Mouse (Mus musculus) neural tube, embryonic 15.5 days (tissue): ENCODE data around the gene Fam222a. TPM values are rescaled to one million over a fixed set of nuclear protein-coding genes. Genes with fewer than 3 reads are reported as not detected.

Experiments
- polyA plus RNA-seq: library from polyadenylated mRNA; unstranded; fragments of >200 nt; fragmentation: Nextera tagmentation; extraction: Ambion mirVana; gene quantifications from 2 replicates; pipeline ENCODE4 v1.2.1, GENCODE M21; 2015

Gene Fam222a
- polyA plus RNA-seq, 1 experiment from 2014 or later, result 4.7 TPM

Other genes with a start within 250 kb of the Fam222a start
- gene Kctd10, start 187.5 kb upstream of the Fam222a start, polyA plus RNA-seq, result 50.5 and 63.8 TPM in 2 replicates
- gene Ube3b, start 187.4 kb upstream of the Fam222a start, polyA plus RNA-seq, result 35.5 and 39.5 TPM in 2 replicates
- 36.1 and 37.4 TPM in 2 replicates for gene Mmab, start 124.0 kb upstream of the Fam222a start, polyA plus RNA-seq
- 70.2 and 78.1 TPM in 2 replicates for gene Mvk, start 123.7 kb upstream of the Fam222a start, polyA plus RNA-seq
- gene Trpv4, start 90.4 kb downstream of the Fam222a start, polyA plus RNA-seq, result 1.4 and 1.6 TPM in 2 replicates
- 39.2 and 69.0 TPM in 2 replicates for gene Gltp, start 123.0 kb downstream of the Fam222a start, polyA plus RNA-seq
- gene Tchp, start 139.7 kb downstream of the Fam222a start, polyA plus RNA-seq, result 14.1 and 15.6 TPM in 2 replicates
- 30.3 and 41.1 TPM in 2 replicates for gene Ankrd13a, start 206.7 kb downstream of the Fam222a start, polyA plus RNA-seq
- gene Git2, start 207.5 kb downstream of the Fam222a start, polyA plus RNA-seq, result 47.7 and 53.4 TPM in 2 replicates